Mouse (Mus musculus): Measurements from ENCODE around the gene Hapln4.

DNA sequence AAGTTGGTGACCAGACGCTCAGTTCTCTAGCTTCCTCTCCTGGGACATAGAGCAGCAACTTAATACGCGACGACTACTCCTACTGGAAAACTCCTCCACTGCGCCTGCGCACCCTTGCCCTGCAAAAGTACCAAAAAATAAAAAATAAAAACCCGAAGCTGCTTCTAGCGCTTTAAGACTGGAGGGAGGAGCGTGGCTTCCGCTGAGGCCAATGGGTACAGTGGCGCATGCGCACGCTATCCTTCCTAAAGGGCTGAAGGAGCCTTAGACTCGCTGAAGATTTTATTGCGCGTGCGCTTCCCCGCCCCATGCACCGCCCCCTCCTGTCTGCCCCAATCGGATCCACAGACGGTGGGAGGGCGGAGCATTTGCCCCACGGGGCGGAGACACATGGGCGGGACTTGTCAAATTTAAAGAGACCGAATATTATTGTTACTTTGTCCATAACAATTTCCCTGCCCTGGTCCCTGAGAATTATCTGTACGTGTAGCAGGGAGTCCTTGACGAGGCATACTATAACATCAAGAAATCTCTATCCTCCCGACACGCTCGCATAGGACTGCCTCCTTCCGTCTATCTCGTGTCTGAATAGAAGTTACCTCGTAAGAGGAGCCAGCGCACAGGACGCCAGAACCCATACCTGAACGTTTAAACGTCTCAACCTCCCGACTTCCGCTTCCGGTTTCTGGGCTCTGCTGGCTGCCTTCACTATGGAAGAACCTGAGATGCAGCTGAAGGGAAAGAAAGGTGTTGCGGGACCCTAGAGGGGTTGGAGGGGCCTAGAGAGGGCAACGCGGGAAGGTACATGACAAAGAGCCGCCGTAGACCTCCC is 56.0 kb downstream of the Hapln4 start, which contains the start of the genes Rfxank, Borcs8 and Mef2b:
- TF ChIP-seq CTCF (IDR thresholded peaks at IDR 0.05) = no peak
- no peak for TF ChIP-seq EP300 (IDR thresholded peaks at IDR 0.05)

All from lung, postnatal 0 days (tissue).